Mouse (Mus musculus) heart, adult 2 months (tissue): ENCODE data around the gene Rxrb. TPM values are rescaled to one million over a fixed set of nuclear protein-coding genes. Genes with fewer than 3 reads are reported as not detected.
"Not testable (repeated sequence)": the region's sequence is repeated elsewhere in the genome, so short reads cannot be mapped to it uniquely, and the experiment has no call there.

Experiments
- DNase-seq, 2 experiments: peaks; one replicate each; pipeline ENCODE4 v3.0.0; 2021
- H3K27ac ChIP-seq: fragments of 200-600 bp; 2 replicates; pipeline ENCODE4 v1.8.1; 2022
- H3K27me3 ChIP-seq: fragments of 200-500 bp; 2 replicates; pipeline ENCODE4 v1.6.1; 2012; ENCODE audit warnings: mild to moderate bottlenecking, low read length, inconsistent platforms, mixed read lengths; ENCODE audit not compliant: control insufficient read depth, insufficient read depth
- H3K36me3 ChIP-seq: fragments of 200-500 bp; 2 replicates; pipeline ENCODE4 v1.6.1; 2012; ENCODE audit warnings: low read length, inconsistent platforms; ENCODE audit not compliant: control insufficient read depth, insufficient read depth
- H3K4me1 ChIP-seq: fragments of 200-500 bp; 2 replicates; pipeline ENCODE4 v1.6.1; 2011; ENCODE audit warnings: low read length; ENCODE audit not compliant: control insufficient read depth, insufficient read depth
- H3K4me3 ChIP-seq: fragments of 200-600 bp; 2 replicates; pipeline ENCODE4 v1.8.1; 2022
- H3K79me2 ChIP-seq: fragments of 200-500 bp; replicated peaks from 2 replicates; pipeline ENCODE4 v1.6.1; 2012; ENCODE audit warnings: mild to moderate bottlenecking, inconsistent platforms, low read length, moderate library complexity, mixed read lengths; ENCODE audit not compliant: control insufficient read depth, insufficient read depth
- H3K9ac ChIP-seq: fragments of 200-500 bp; 2 replicates; pipeline ENCODE4 v1.6.1; 2012; ENCODE audit warnings: low read depth, mild to moderate bottlenecking, control low read depth, inconsistent platforms, low read length, mixed read lengths
- CTCF ChIP-seq: fragments of 200-600 bp; IDR thresholded peaks from 2 replicates; pipeline ENCODE4 v1.8.1; 2022; ENCODE audit warnings: antibody characterized with exemption, mild to moderate bottlenecking, moderate library complexity
- EP300 ChIP-seq: fragments of 200-500 bp; IDR thresholded peaks from 2 replicates; pipeline ENCODE4 v1.6.1; 2011; ENCODE audit warnings: low read depth, low read length, control low read depth; ENCODE audit not compliant: insufficient read depth
- POLR2A ChIP-seq: fragments of 200-500 bp; IDR thresholded peaks from 2 replicates; pipeline ENCODE4 v1.6.1; 2011; ENCODE audit warnings: mild to moderate bottlenecking, low read depth, low read length, control low read depth; ENCODE audit not compliant: insufficient read depth
- WGBS: fragments of 180-500 bp; shearing (Covaris S2); methylation state at CpG from one replicate; pipeline ENCODE4 v1.1.7; 2018; 5-methylcytosine and 5-hydroxymethylcytosine counted together
- intact Hi-C: fragments of 180-260 bp; cut with DNase I; formaldehyde crosslinking; loops from one replicate; pipeline ENCODE4 v1.15.1; 2025
- long read RNA-seq: library from polyadenylated mRNA; stranded (forward); transcript quantifications from one replicate; pipeline ENCODE4 v2.0.0, GENCODE M21; 2021
- polyA plus RNA-seq: library from polyadenylated mRNA; depleted of rRNA; stranded (reverse); fragments of >200 nt; gene quantifications from 2 replicates; pipeline ENCODE4 v1.2.3, GENCODE M21; 2012; rRNA removed
- total RNA-seq, 2 experiments: library from RNA; stranded (reverse); gene quantifications; 2 replicates each; pipeline ENCODE4 v1.2.3; 2021

Rxrb gene
- total RNA-seq (10 to 100 TPM; 39.1 to 42.4 TPM), polyA plus RNA-seq (38.8 and 41.3 TPM in 2 replicates)
- long read RNA-seq, transcript Rxrb-201 (10 exons, 2,627 nt), result minor isoform, 27 of 94 reads
- long read RNA-seq, transcript Rxrb-207 (10 exons, 2,577 nt), result major isoform, 45 of 94 reads
- long read RNA-seq, partial matches to known transcripts, result 4 of 94 reads
- long read RNA-seq, other reads (novel, unspliced or antisense), result 11 of 94 reads

- intact Hi-C loops, result loop anchor here (5.0 kb wide), 2 partner anchors 86 to 186 kb away; partner anchors contain the start of gene H2-DMa
- H3K9ac ChIP-seq, result peak within 1 kb of the TSS; percentile 95
Measured at GRCm38 (mm10) chr17:34031465-34032173, at the start of gene Rxrb, which contains the start of gene Slc39a7. TSS of gene Rxrb (plus strand) at chr17:34031812. TSS of gene Slc39a7 (minus strand) at chr17:34031682.

GRCm38 (mm10) chr17:33982136-33982535, 49.5 kb upstream of the Rxrb start:
- not testable (repeated sequence) for H3K27me3 ChIP-seq, H3K79me2 ChIP-seq, H3K36me3 ChIP-seq, H3K27ac ChIP-seq, H3K4me3 ChIP-seq, H3K9ac ChIP-seq
- WGBS, result 3% methylated on average over 8 of the region's 8 CpGs
- peaks cover 18% of the 10 kb centered on the region for H3K4me1 ChIP-seq
- intact Hi-C loops, result loop anchor here (1.0 to 5.0 kb wide), 2 partner anchors 14 to 85 kb away; no protein-coding TSS in a partner anchor
- peak; percentile 62 to 80 for DNase-seq
- TF ChIP-seq EP300 (peak; percentile 25; the same call in 1 of the 2 replicates), CTCF (peak; percentile 88)

More at GRCm38 (mm10) chr17:34031465-34032173, at the start of gene Rxrb, which contains the start of gene Slc39a7:
- Histone ChIP-seq H3K4me3 (peak within 1 kb of the TSS; percentile 92), H3K27ac (peak within 1 kb of the TSS; percentile 99), H3K27me3 (no peaks in the 10 kb centered on the region), H3K4me1 (peaks cover 19% of the 10 kb centered on the region), H3K79me2 (0 out of 2 replicates have a peak, but pooled peaks cover 2% of the 10 kb centered on the region), H3K36me3 (peaks cover 2% of the 10 kb centered on the region; the same call in 1 of the 2 replicates)
- peak; percentile 99 for DNase-seq
- TF ChIP-seq CTCF (no peak), EP300 (peak; percentile 57; the same call in 1 of the 2 replicates), POLR2A (peak; percentile 83)
- under 1% methylated on average over 88 of the region's 88 CpGs for WGBS

GRCm38 (mm10) chr17:33991788-33992664, 39.6 kb upstream of the Rxrb start:
- Histone ChIP-seq H3K36me3 (no peaks in the 10 kb centered on the region), H3K79me2 (no peaks in the 10 kb centered on the region), H3K4me1 (no peaks in the 10 kb centered on the region), H3K27ac (no peak overlapping the region), H3K9ac (no peak overlapping the region), H3K27me3 (no peaks in the 10 kb centered on the region), H3K4me3 (no peak overlapping the region)
- WGBS, result 31% methylated on average over 10 of the region's 10 CpGs
- TF ChIP-seq CTCF (peak; percentile 83), EP300 (no peak), POLR2A (no peak)
- intact Hi-C loops, result no loop called here
- peak; percentile 31 to 44 for DNase-seq

GRCm38 (mm10) chr17:33994959-33995358, 36.7 kb upstream of the Rxrb start:
- no peak overlapping the region for H3K27ac ChIP-seq
- H3K79me2 ChIP-seq, result no peaks in the 10 kb centered on the region
- no peak overlapping the region for H3K4me3 ChIP-seq
- H3K4me1 ChIP-seq, result no peaks in the 10 kb centered on the region; the same call in 1 of the 2 replicates
- H3K27me3 ChIP-seq, result no peaks in the 10 kb centered on the region
- no peak for DNase-seq
- no peak for TF ChIP-seq EP300
- no peak for TF ChIP-seq CTCF
- TF ChIP-seq POLR2A, result no peak
- H3K9ac ChIP-seq, result no peak overlapping the region
- WGBS, result 84% methylated on average over 8 of the region's 8 CpGs
- intact Hi-C loops, result loop anchor here (1.0 to 5.0 kb wide), 2 partner anchors 1274 to 1297 kb away; no protein-coding TSS in a partner anchor
- H3K36me3 ChIP-seq, result no peaks in the 10 kb centered on the region

GRCm38 (mm10) chr17:33995651-33996050, 36.0 kb upstream of the Rxrb start:
- Histone ChIP-seq H3K27me3 (no peaks in the 10 kb centered on the region), H3K27ac (no peak overlapping the region), H3K4me1 (no peaks in the 10 kb centered on the region; the same call in 1 of the 2 replicates), H3K9ac (no peak overlapping the region), H3K4me3 (no peak overlapping the region), H3K79me2 (no peaks in the 10 kb centered on the region), H3K36me3 (no peaks in the 10 kb centered on the region)
- DNase-seq, result no peak
- no peak for TF ChIP-seq POLR2A
- TF ChIP-seq CTCF, result no peak
- TF ChIP-seq EP300, result no peak
- 60% methylated on average over 3 of the region's 3 CpGs for WGBS
- intact Hi-C loops, result loop anchor here (1.0 to 5.0 kb wide), 2 partner anchors 1274 to 1297 kb away; no protein-coding TSS in a partner anchor

GRCm38 (mm10) chr17:33997025-33997424, 34.6 kb upstream of the Rxrb start:
- H3K4me1 ChIP-seq, H3K27ac ChIP-seq, H3K4me3 ChIP-seq, H3K9ac ChIP-seq, H3K36me3 ChIP-seq, DNase-seq, H3K27me3 ChIP-seq, H3K79me2 ChIP-seq: not testable (repeated sequence)
- intact Hi-C loops, result loop anchor here (5.0 kb wide), 1 partner anchor 1295 kb away; no protein-coding TSS in a partner anchor
- WGBS, result 92% methylated on average over 2 of the region's 2 CpGs

GRCm38 (mm10) chr17:33998697-33999096, 32.9 kb upstream of the Rxrb start:
- not testable (repeated sequence) for DNase-seq, H3K4me1 ChIP-seq, H3K27me3 ChIP-seq, H3K4me3 ChIP-seq, H3K79me2 ChIP-seq, H3K36me3 ChIP-seq, H3K27ac ChIP-seq, H3K9ac ChIP-seq
- 51% methylated on average over 5 of the region's 5 CpGs for WGBS
- intact Hi-C loops, result loop anchor here (5.0 kb wide), 1 partner anchor 1294 kb away; no protein-coding TSS in a partner anchor
